Mouse (Mus musculus) forebrain, embryonic 14.5 days (tissue): Measurements from ENCODE around the gene Tbck. TPM values are rescaled to one million over a fixed set of nuclear protein-coding genes. Genes with fewer than 3 reads are reported as not detected.

Experiments
- ATAC-seq: fragments of 200-750 bp; cut with Nextera tagmentation; 2 replicates; pipeline ENCODE4 v1.8.0; 2017; ENCODE audit warnings: mild to moderate bottlenecking, moderate library complexity
- DNase-seq: peaks from one replicate; pipeline ENCODE4 v3.0.0-alpha.2; 2015; ENCODE audit warnings: low spot score
- H3K27ac ChIP-seq: fragments of 300-500 bp; sonication (generic); 2 replicates; pipeline ENCODE4 v1.5.1; 2014; ENCODE audit warnings: low read depth, mild to moderate bottlenecking, control low read depth, low read length, moderate library complexity
- H3K27me3 ChIP-seq: fragments of 300-500 bp; sonication (generic); replicated peaks from 2 replicates; pipeline ENCODE4 v1.6.1; 2014; ENCODE audit warnings: low read length, control low read depth, mixed read lengths; ENCODE audit not compliant: control insufficient read depth, insufficient read depth
- H3K36me3 ChIP-seq: fragments of 300-500 bp; sonication (generic); 2 replicates; pipeline ENCODE4 v1.6.1; 2014; ENCODE audit warnings: low read length, control low read depth; ENCODE audit not compliant: control insufficient read depth, insufficient read depth
- H3K4me1 ChIP-seq: fragments of 300-500 bp; sonication (generic); 2 replicates; pipeline ENCODE4 v1.6.1; 2014; ENCODE audit warnings: antibody characterized with exemption, low read length, control low read depth; ENCODE audit not compliant: control insufficient read depth, insufficient read depth
- H3K4me2 ChIP-seq: fragments of 300-500 bp; sonication (generic); 2 replicates; pipeline ENCODE4 v1.6.1; 2014; ENCODE audit warnings: mild to moderate bottlenecking, control low read depth, low read length
- H3K4me3 ChIP-seq: fragments of 300-500 bp; sonication (generic); 2 replicates; pipeline ENCODE4 v1.5.1; 2014; ENCODE audit warnings: low read depth, low read length, control low read depth
- H3K9ac ChIP-seq: fragments of 300-500 bp; sonication (generic); 2 replicates; pipeline ENCODE4 v1.6.1; 2014; ENCODE audit warnings: mild to moderate bottlenecking, low read length, control low read depth, moderate library complexity
- H3K9me3 ChIP-seq: fragments of 300-500 bp; sonication (generic); replicated peaks from 2 replicates; pipeline ENCODE4 v1.6.1; 2016; ENCODE audit warnings: low read length, control low read depth, mixed read lengths; ENCODE audit not compliant: control insufficient read depth
- WGBS: fragments of 180-500 bp; shearing (Covaris S2); extraction: QIAGEN DNeasy Blood & Tissue Kit; methylation state at CpG from one replicate; pipeline ENCODE4 v1.1.7; 2014; 5-methylcytosine and 5-hydroxymethylcytosine counted together
- polyA plus RNA-seq: library from polyadenylated mRNA; unstranded; fragments of >200 nt; fragmentation: Nextera tagmentation; extraction: Ambion mirVana; gene quantifications from 2 replicates; pipeline ENCODE4 v1.2.1, GENCODE M21; 2014

The Tbck gene
- polyA plus RNA-seq, 1 experiment from 2014 or later: 21.9 TPM

- H3K9ac ChIP-seq: no peak overlapping the region
- no peak overlapping the region for H3K4me3 ChIP-seq
- H3K4me2 ChIP-seq: no peak overlapping the region
- ATAC-seq (no peak), DNase-seq (no peak)
- no peak overlapping the region for H3K27ac ChIP-seq
- H3K36me3 ChIP-seq: peaks cover 3% of the 10 kb centered on the region; the same call in 1 of the 2 replicates
- H3K9me3 ChIP-seq: no peaks in the 10 kb centered on the region
- H3K4me1 ChIP-seq: no peaks in the 10 kb centered on the region
- 75% methylated on average over 2 of the region's 2 CpGs for WGBS
- no peaks in the 10 kb centered on the region for H3K27me3 ChIP-seq
These were observed 124.1 kb downstream of the Tbck start for GRCm38 (mm10) chr3:132807888-132808579.

- no peaks in the 10 kb centered on the region for H3K27me3 ChIP-seq
- ATAC-seq (no peak), DNase-seq (no peak)
- no peaks in the 10 kb centered on the region for H3K4me1 ChIP-seq
- no peak overlapping the region for H3K9ac ChIP-seq
- no peak overlapping the region for H3K4me2 ChIP-seq
- peaks cover 1% of the 10 kb centered on the region; the same call in 1 of the 2 replicates for H3K36me3 ChIP-seq
- no peak overlapping the region for H3K27ac ChIP-seq
- 93% methylated on average over 3 of the region's 3 CpGs for WGBS
- no peak overlapping the region for H3K4me3 ChIP-seq
- H3K9me3 ChIP-seq: no peaks in the 10 kb centered on the region
These were observed 125.0 kb downstream of the Tbck start for GRCm38 (mm10) chr3:132808951-132809350.

GRCm38 (mm10) chr3:132811791-132812190 lies 127.8 kb downstream of the Tbck start:
- ATAC-seq: no peak
- WGBS: 84% methylated on average over 5 of the region's 5 CpGs
- no peaks in the 10 kb centered on the region for H3K27me3 ChIP-seq
- no peak overlapping the region for H3K4me2 ChIP-seq
- H3K9ac ChIP-seq: no peak overlapping the region
- no peak overlapping the region for H3K27ac ChIP-seq
- no peaks in the 10 kb centered on the region for H3K4me1 ChIP-seq
- H3K9me3 ChIP-seq: no peaks in the 10 kb centered on the region
- H3K36me3 ChIP-seq: peaks cover 4% of the 10 kb centered on the region
- no peak for DNase-seq
- no peak overlapping the region for H3K4me3 ChIP-seq

- no peaks in the 10 kb centered on the region for H3K4me1 ChIP-seq
- 90% methylated on average over 5 of the region's 5 CpGs for WGBS
- no peak overlapping the region for H3K4me3 ChIP-seq
- no peak for ATAC-seq
- no peak overlapping the region for H3K9ac ChIP-seq
- no peak overlapping the region for H3K4me2 ChIP-seq
- no peaks in the 10 kb centered on the region for H3K27me3 ChIP-seq
- H3K9me3 ChIP-seq: no peaks in the 10 kb centered on the region
- H3K27ac ChIP-seq: no peak overlapping the region
- DNase-seq: no peak
- H3K36me3 ChIP-seq: peaks cover 4% of the 10 kb centered on the region
These were observed 128.4 kb downstream of the Tbck start for GRCm38 (mm10) chr3:132812356-132812755.

- Histone ChIP-seq H3K36me3 (peaks cover 4% of the 10 kb centered on the region), H3K4me1 (no peaks in the 10 kb centered on the region), H3K4me2 (no peak overlapping the region), H3K27ac (no peak overlapping the region), H3K27me3 (no peaks in the 10 kb centered on the region), H3K9me3 (no peaks in the 10 kb centered on the region), H3K9ac (no peak overlapping the region), H3K4me3 (no peak overlapping the region)
- 94% methylated on average over 3 of the region's 3 CpGs for WGBS
- DNase-seq (no peak), ATAC-seq (no peak)
These were observed 129.2 kb downstream of the Tbck start for GRCm38 (mm10) chr3:132813147-132813546.

GRCm38 (mm10) chr3:132813706-132814497 lies 130.0 kb downstream of the Tbck start:
- Histone ChIP-seq H3K4me1 (no peaks in the 10 kb centered on the region), H3K4me3 (no peak overlapping the region), H3K4me2 (no peak overlapping the region), H3K9ac (no peak overlapping the region), H3K36me3 (peaks cover 4% of the 10 kb centered on the region), H3K27me3 (no peaks in the 10 kb centered on the region), H3K27ac (no peak overlapping the region), H3K9me3 (no peaks in the 10 kb centered on the region)
- DNase-seq (no peak), ATAC-seq (no peak)
- 86% methylated on average over 9 of the region's 9 CpGs for WGBS

GRCm38 (mm10) chr3:132814791-132815496 lies 131.0 kb downstream of the Tbck start:
- ATAC-seq: no peak
- no peak overlapping the region for H3K27ac ChIP-seq
- H3K27me3 ChIP-seq: no peaks in the 10 kb centered on the region
- no peak overlapping the region for H3K4me3 ChIP-seq
- no peaks in the 10 kb centered on the region for H3K4me1 ChIP-seq
- no peak overlapping the region for H3K4me2 ChIP-seq
- DNase-seq: no peak
- H3K36me3 ChIP-seq: peaks cover 4% of the 10 kb centered on the region
- H3K9me3 ChIP-seq: no peaks in the 10 kb centered on the region
- WGBS: 93% methylated on average over 10 of the region's 10 CpGs
- no peak overlapping the region for H3K9ac ChIP-seq

GRCm38 (mm10) chr3:132815497-132816326 lies 131.8 kb downstream of the Tbck start:
- Histone ChIP-seq H3K36me3 (peaks cover 4% of the 10 kb centered on the region), H3K4me1 (no peaks in the 10 kb centered on the region), H3K27ac (no peak overlapping the region), H3K9me3 (no peaks in the 10 kb centered on the region), H3K9ac (no peak overlapping the region), H3K27me3 (no peaks in the 10 kb centered on the region), H3K4me3 (no peak overlapping the region), H3K4me2 (no peak overlapping the region)
- ATAC-seq (no peak), DNase-seq (no peak)
- 86% methylated on average over 4 of the region's 4 CpGs for WGBS
